Mouse (Mus musculus) ES-Bruce4 (cell line): ENCODE results near the gene Dnajb3. TPM values are rescaled to one million over a fixed set of nuclear protein-coding genes. Genes with fewer than 3 reads are reported as not detected.
"Not testable (repeated sequence)": the region's sequence is repeated elsewhere in the genome, so short reads cannot be mapped to it uniquely, and the experiment has no call there.

Experiments
- H3K27ac ChIP-seq: 2 replicates; pipeline ENCODE4 v1.5.1; 2012; ENCODE audit warnings: low read length, inconsistent platforms; ENCODE audit not compliant: insufficient read depth
- H3K27me3 ChIP-seq: 2 replicates; pipeline ENCODE4 v1.6.1; 2012; ENCODE audit warnings: mild to moderate bottlenecking, low read length, inconsistent platforms; ENCODE audit not compliant: control insufficient read depth, poor library complexity, insufficient read depth, severe bottlenecking
- H3K36me3 ChIP-seq: 2 replicates; pipeline ENCODE4 v1.6.1; 2012; ENCODE audit warnings: inconsistent platforms, mild to moderate bottlenecking, low read length, moderate library complexity; ENCODE audit not compliant: control insufficient read depth, poor library complexity, insufficient read depth, severe bottlenecking
- H3K4me1 ChIP-seq: one replicate; pipeline ENCODE4 v1.8.1; 2011; ENCODE audit warnings: low read length; ENCODE audit not compliant: control insufficient read depth, insufficient read depth
- H3K4me3 ChIP-seq: 2 replicates; pipeline ENCODE4 v1.5.1; 2011; ENCODE audit warnings: low read depth, mild to moderate bottlenecking, low read length
- H3K9ac ChIP-seq: 2 replicates; pipeline ENCODE4 v1.6.1; 2012; ENCODE audit warnings: low read depth, mild to moderate bottlenecking, inconsistent platforms; ENCODE audit not compliant: poor library complexity, severe bottlenecking
- H3K9me3 ChIP-seq: replicated peaks from 2 replicates; pipeline ENCODE4 v1.6.1; 2012; ENCODE audit warnings: mild to moderate bottlenecking, low read length, inconsistent platforms; ENCODE audit not compliant: control insufficient read depth, poor library complexity, insufficient read depth, severe bottlenecking
- CTCF ChIP-seq: IDR thresholded peaks from one replicate; pipeline ENCODE4 v1.8.1; 2011; ENCODE audit warnings: low read depth, low read length
- EP300 ChIP-seq: IDR thresholded peaks from 2 replicates; pipeline ENCODE4 v1.6.1; 2011; ENCODE audit warnings: low read depth, low read length; ENCODE audit not compliant: insufficient read depth
- POLR2A ChIP-seq: IDR thresholded peaks from one replicate; pipeline ENCODE4 v1.8.1; 2011; ENCODE audit warnings: low read length; ENCODE audit not compliant: insufficient read depth
- polyA plus RNA-seq: library from polyadenylated mRNA; stranded (reverse); fragments of >200 nt; gene quantifications from 2 replicates; pipeline ENCODE4 v1.2.4, GENCODE M21; 2011; ENCODE audit warnings: low read depth; ENCODE audit not compliant: missing spikeins, insufficient read depth, insufficient read length

Dnajb3 gene
- polyA plus RNA-seq, 1 experiment: 1.2 TPM

- Histone ChIP-seq H3K4me3 (no peak overlapping the region), H3K9ac (no peak overlapping the region), H3K36me3 (no peaks in the 10 kb centered on the region), H3K27ac (no peak overlapping the region), H3K27me3 (no peaks in the 10 kb centered on the region), H3K9me3 (no peaks in the 10 kb centered on the region; the same call in 1 of the 2 replicates), H3K4me1 (no peaks in the 10 kb centered on the region)
- TF ChIP-seq CTCF: no peak
- TF ChIP-seq EP300: no peak
- TF ChIP-seq POLR2A: no peak
Measured at GRCm38 (mm10) chr1:88224029-88224776, 18.6 kb upstream of the Dnajb3 start.

GRCm38 (mm10) chr1:88223591-88223990, 18.0 kb upstream of the Dnajb3 start:
- H3K27me3 ChIP-seq: no peaks in the 10 kb centered on the region
- no peak for TF ChIP-seq POLR2A
- TF ChIP-seq EP300: no peak
- TF ChIP-seq CTCF: no peak
- H3K9me3 ChIP-seq: no peaks in the 10 kb centered on the region; the same call in 1 of the 2 replicates
- H3K36me3 ChIP-seq: no peaks in the 10 kb centered on the region
- no peak overlapping the region for H3K9ac ChIP-seq
- no peak overlapping the region for H3K27ac ChIP-seq
- H3K4me1 ChIP-seq: no peaks in the 10 kb centered on the region
- no peak overlapping the region for H3K4me3 ChIP-seq

- H3K9me3 ChIP-seq, H3K27me3 ChIP-seq, H3K27ac ChIP-seq, H3K36me3 ChIP-seq, H3K4me3 ChIP-seq, H3K4me1 ChIP-seq, H3K9ac ChIP-seq: not testable (repeated sequence)
Measured at GRCm38 (mm10) chr1:88223011-88223515, 17.5 kb upstream of the Dnajb3 start.

- Histone ChIP-seq H3K9me3 (peaks cover 4% of the 10 kb centered on the region), H3K4me3 (no peak overlapping the region), H3K36me3 (no peaks in the 10 kb centered on the region), H3K27me3 (no peaks in the 10 kb centered on the region), H3K9ac (no peak overlapping the region), H3K27ac (no peak overlapping the region), H3K4me1 (no peaks in the 10 kb centered on the region)
- TF ChIP-seq EP300 (no peak), CTCF (no peak), POLR2A (no peak)
Measured at GRCm38 (mm10) chr1:88222216-88222615, 16.6 kb upstream of the Dnajb3 start.

GRCm38 (mm10) chr1:88220336-88220735, 14.8 kb upstream of the Dnajb3 start:
- TF ChIP-seq EP300 (no peak), CTCF (no peak), POLR2A (no peak)
- H3K27me3 ChIP-seq: no peaks in the 10 kb centered on the region
- H3K9ac ChIP-seq: no peak overlapping the region
- no peak overlapping the region for H3K27ac ChIP-seq
- H3K36me3 ChIP-seq: no peaks in the 10 kb centered on the region
- peaks cover 8% of the 10 kb centered on the region for H3K9me3 ChIP-seq
- no peaks in the 10 kb centered on the region for H3K4me1 ChIP-seq
- H3K4me3 ChIP-seq: no peak overlapping the region

- Histone ChIP-seq H3K9ac (no peak overlapping the region), H3K4me3 (no peak overlapping the region), H3K4me1 (no peaks in the 10 kb centered on the region), H3K36me3 (no peaks in the 10 kb centered on the region), H3K9me3 (peaks cover 8% of the 10 kb centered on the region), H3K27ac (no peak overlapping the region), H3K27me3 (no peaks in the 10 kb centered on the region)
- no peak for TF ChIP-seq EP300
- no peak for TF ChIP-seq POLR2A
- no peak for TF ChIP-seq CTCF
Measured at GRCm38 (mm10) chr1:88219054-88219453, 13.5 kb upstream of the Dnajb3 start.
